Mouse (Mus musculus) limb, embryonic 14.5 days (tissue): ENCODE measurements around the gene Nfatc2. TPM values are rescaled to one million over a fixed set of nuclear protein-coding genes. Genes with fewer than 3 reads are reported as not detected.

Experiments
- ATAC-seq: fragments of 200-750 bp; cut with Nextera tagmentation; 2 replicates; pipeline ENCODE4 v1.8.0; 2017; ENCODE audit warnings: low read depth, moderate number of reproducible peaks, moderate TSS enrichment; ENCODE audit not compliant: low FRiP score
- DNase-seq: peaks from one replicate; pipeline ENCODE4 v3.0.0-alpha.2; 2015; ENCODE audit warnings: low spot score
- H3K27ac ChIP-seq: fragments of 300-500 bp; sonication (generic); replicated peaks from 2 replicates; pipeline ENCODE4 v1.5.1; 2014; ENCODE audit warnings: low read depth, mild to moderate bottlenecking, low read length, moderate library complexity, mixed read lengths
- H3K27me3 ChIP-seq: fragments of 300-500 bp; sonication (generic); 2 replicates; pipeline ENCODE4 v1.6.1; 2014; ENCODE audit warnings: low read length, mixed read lengths; ENCODE audit not compliant: control insufficient read depth, insufficient read depth
- H3K36me3 ChIP-seq: fragments of 300-500 bp; sonication (generic); 2 replicates; pipeline ENCODE4 v1.6.1; 2014; ENCODE audit warnings: mild to moderate bottlenecking, low read length, moderate library complexity, mixed read lengths; ENCODE audit not compliant: control insufficient read depth, insufficient read depth
- H3K4me1 ChIP-seq: fragments of 300-500 bp; sonication (generic); 2 replicates; pipeline ENCODE4 v1.6.1; 2014; ENCODE audit warnings: antibody characterized with exemption, low read length, mixed read lengths; ENCODE audit not compliant: control insufficient read depth, insufficient read depth
- H3K4me2 ChIP-seq: fragments of 300-500 bp; sonication (generic); replicated peaks from 2 replicates; pipeline ENCODE4 v1.6.1; 2014; ENCODE audit warnings: low read depth, mild to moderate bottlenecking, low read length, moderate library complexity; ENCODE audit not compliant: severe bottlenecking
- H3K4me3 ChIP-seq: fragments of 300-500 bp; sonication (generic); replicated peaks from 2 replicates; pipeline ENCODE4 v1.5.1; 2014; ENCODE audit warnings: low read length
- H3K9ac ChIP-seq: fragments of 300-500 bp; sonication (generic); 2 replicates; pipeline ENCODE4 v1.6.1; 2014; ENCODE audit warnings: mild to moderate bottlenecking, low read depth, low read length, moderate library complexity; ENCODE audit not compliant: severe bottlenecking
- H3K9me3 ChIP-seq: fragments of 300-500 bp; sonication (generic); 2 replicates; pipeline ENCODE4 v1.6.1; 2016; ENCODE audit warnings: low read length; ENCODE audit not compliant: control insufficient read depth
- POLR2A ChIP-seq: fragments of 200-500 bp; IDR thresholded peaks from 2 replicates; pipeline ENCODE4 v1.8.0; 2012; ENCODE audit warnings: inconsistent platforms, mild to moderate bottlenecking, moderate library complexity, borderline replicate concordance; ENCODE audit not compliant: insufficient read depth, insufficient read length; ENCODE audit errors: extremely low read depth
- WGBS: fragments of 180-500 bp; shearing (Covaris S2); extraction: QIAGEN DNeasy Blood & Tissue Kit; methylation state at CpG from one replicate; pipeline ENCODE4 v1.1.7; 2014; 5-methylcytosine and 5-hydroxymethylcytosine counted together
- polyA plus RNA-seq, 2 experiments: library from polyadenylated mRNA; depleted of rRNA in 1 of 2; stranded (reverse) in 1 of 2; unstranded in 1 of 2; fragments of >200 nt; fragmentation: Nextera tagmentation in 1 of 2; extraction: Ambion mirVana in 1 of 2; gene quantifications; 2 replicates each; pipeline versions ENCODE4 v1.2.1 to v1.2.3; 2012 to 2014

Nfatc2 gene
- polyA plus RNA-seq, 2 experiments, result 9.0 to 9.4 TPM

DNA sequence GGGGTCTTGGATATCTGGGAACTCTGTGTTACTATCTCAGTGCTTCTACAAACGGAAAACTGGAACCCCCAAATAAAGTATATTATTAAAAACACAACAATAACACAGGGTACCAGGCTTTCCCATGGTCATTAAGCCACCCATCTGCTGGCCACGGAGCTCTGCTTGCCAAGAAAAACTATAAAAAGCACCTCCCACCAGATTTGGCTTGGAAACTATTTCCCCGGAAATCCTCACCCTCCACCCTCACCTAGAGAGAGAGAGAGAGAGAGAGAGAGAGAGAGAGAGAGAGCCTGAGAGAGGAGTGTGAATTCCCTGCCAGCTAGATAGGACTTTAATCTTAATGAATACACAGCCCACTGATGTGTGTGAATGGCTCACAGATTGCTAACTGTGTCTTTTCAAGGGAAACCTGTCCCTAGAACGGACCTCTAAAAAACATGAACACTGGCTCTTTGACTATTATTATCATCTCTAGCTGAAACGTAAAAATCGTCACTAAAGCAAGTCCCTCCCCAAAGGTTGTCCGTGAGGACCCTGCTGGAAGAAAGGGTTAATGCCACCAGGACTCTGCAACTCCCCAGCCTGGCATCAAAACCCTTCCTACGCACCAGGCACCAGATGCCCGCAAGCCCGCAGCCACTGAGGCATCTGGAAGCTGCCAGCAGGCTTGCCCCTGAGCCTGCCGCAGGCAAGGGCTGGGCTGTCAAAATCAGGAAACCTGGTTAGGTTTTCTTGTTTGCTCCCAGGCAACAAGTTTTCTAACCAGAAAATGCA, 12.7 kb downstream of the Nfatc2 start:
- ATAC-seq (no peak), DNase-seq (no peak)
- peak overlapping the region; percentile 63; the same call in 1 of the 2 replicates for H3K4me2 ChIP-seq
- no peaks in the 10 kb centered on the region for H3K9me3 ChIP-seq
- WGBS, result 23% methylated on average over 11 of the region's 11 CpGs
- no peak overlapping the region for H3K9ac ChIP-seq
- peaks cover 35% of the 10 kb centered on the region for H3K4me1 ChIP-seq
- H3K4me3 ChIP-seq, result 0 out of 2 replicates have a peak overlapping the region, but pooled peaks have one; percentile 31
- no peaks in the 10 kb centered on the region for H3K36me3 ChIP-seq
- H3K27me3 ChIP-seq, result peaks cover 22% of the 10 kb centered on the region
- H3K27ac ChIP-seq, result no peak overlapping the region
- no peak for TF ChIP-seq POLR2A

DNA sequence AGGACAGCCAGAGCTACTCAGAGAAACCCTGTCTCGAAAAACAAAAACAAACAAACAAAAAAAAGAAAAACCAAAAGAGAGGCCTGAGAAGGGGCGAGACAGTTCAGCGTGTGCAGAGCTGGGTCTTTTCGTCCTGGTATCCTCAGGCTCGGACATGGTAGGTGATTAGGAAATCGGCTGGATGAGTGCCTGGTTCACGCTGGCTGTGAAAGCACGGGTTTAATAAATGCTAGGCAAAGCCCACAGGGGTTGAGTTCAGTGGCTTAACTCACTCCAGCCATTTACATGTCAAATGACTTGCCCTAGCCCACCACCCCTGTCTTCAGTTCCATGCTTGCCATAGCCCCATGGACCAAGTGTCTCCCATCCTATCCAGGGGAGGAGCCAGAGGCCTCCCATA, 14.3 kb downstream of the Nfatc2 start:
- H3K27me3 ChIP-seq, result peaks cover 22% of the 10 kb centered on the region
- no peak overlapping the region for H3K9ac ChIP-seq
- no peak for DNase-seq
- no peaks in the 10 kb centered on the region for H3K36me3 ChIP-seq
- H3K4me2 ChIP-seq, result no peak overlapping the region
- H3K27ac ChIP-seq, result no peak overlapping the region
- no peak for ATAC-seq
- H3K4me3 ChIP-seq, result no peak overlapping the region
- TF ChIP-seq POLR2A, result no peak
- no peaks in the 10 kb centered on the region for H3K9me3 ChIP-seq
- WGBS, result 74% methylated on average over 8 of the region's 8 CpGs
- H3K4me1 ChIP-seq, result peaks cover 38% of the 10 kb centered on the region

DNA sequence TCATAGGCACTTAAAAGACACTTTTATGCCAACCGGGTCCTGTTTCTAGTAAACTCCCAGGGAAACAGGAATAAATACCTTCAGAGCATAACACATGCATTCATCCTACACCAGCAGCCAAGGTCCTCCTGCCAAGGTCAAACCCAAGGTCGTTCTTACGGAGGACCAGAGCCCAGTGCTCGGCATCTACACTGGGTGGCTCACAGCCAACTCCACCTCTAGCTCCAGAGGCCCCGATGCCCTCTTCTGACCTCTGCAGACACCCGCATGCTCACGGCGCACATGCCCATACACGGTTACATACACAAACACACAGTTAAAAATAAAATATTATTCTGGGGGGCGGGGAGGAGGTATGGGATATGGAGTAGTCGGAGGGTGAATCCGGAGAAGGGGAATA, 14.9 kb downstream of the Nfatc2 start:
- peaks cover 22% of the 10 kb centered on the region for H3K27me3 ChIP-seq
- no peaks in the 10 kb centered on the region for H3K9me3 ChIP-seq
- H3K4me1 ChIP-seq, result peaks cover 44% of the 10 kb centered on the region
- no peaks in the 10 kb centered on the region for H3K36me3 ChIP-seq
- H3K4me3 ChIP-seq, result no peak overlapping the region
- ATAC-seq, result no peak
- H3K9ac ChIP-seq, result no peak overlapping the region
- H3K27ac ChIP-seq, result no peak overlapping the region
- no peak for TF ChIP-seq POLR2A
- no peak for DNase-seq
- H3K4me2 ChIP-seq, result no peak overlapping the region
- 81% methylated on average over 12 of the region's 12 CpGs for WGBS

DNA sequence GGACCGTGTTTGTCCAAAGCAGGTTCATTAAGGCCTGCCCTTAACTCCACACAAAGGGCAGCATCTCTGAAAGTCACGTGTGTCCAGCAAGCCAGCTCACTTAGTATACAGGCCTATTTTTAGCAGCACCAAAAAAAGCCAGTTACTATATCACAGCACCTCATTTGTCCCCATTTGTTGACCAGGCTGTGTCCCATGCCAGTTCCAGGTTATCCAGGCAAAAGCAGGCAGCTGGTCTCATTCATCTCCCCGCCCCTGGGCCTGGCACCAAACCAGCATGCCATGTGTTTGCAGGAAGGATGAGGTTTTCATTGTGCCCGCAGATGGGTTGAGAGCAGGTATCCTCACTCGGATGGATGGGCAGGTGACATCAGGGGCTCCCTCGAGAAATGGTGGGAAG, 16.6 kb downstream of the Nfatc2 start:
- Histone ChIP-seq H3K4me1 (peaks cover 53% of the 10 kb centered on the region), H3K9ac (no peak overlapping the region), H3K27me3 (peaks cover 7% of the 10 kb centered on the region), H3K36me3 (no peaks in the 10 kb centered on the region), H3K27ac (no peak overlapping the region), H3K4me3 (no peak overlapping the region), H3K4me2 (no peak overlapping the region), H3K9me3 (no peaks in the 10 kb centered on the region)
- no peak for DNase-seq
- ATAC-seq, result no peak
- 81% methylated on average over 6 of the region's 6 CpGs for WGBS
- no peak for TF ChIP-seq POLR2A

DNA sequence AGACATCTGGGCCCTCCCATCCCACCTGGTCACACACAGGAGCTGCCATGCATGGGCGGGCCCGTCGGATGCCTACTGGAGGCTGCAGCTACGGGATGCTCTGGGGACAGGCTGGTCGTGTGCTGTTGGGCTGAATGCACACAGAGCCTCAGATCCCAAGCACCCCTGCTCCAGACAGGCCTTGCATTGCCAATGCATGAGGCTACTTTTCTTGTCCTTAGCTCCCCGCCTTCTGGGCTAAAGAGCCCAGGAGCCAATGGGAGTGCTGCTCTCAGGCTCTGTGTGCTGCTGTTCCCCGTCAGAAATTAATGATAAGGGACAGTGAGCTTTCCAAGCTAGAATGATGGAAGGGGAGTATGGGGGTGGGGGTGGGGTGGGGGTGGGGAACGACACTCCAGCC, 17.0 kb downstream of the Nfatc2 start:
- Histone ChIP-seq H3K4me3 (no peak overlapping the region), H3K4me1 (peaks cover 49% of the 10 kb centered on the region), H3K4me2 (no peak overlapping the region), H3K9me3 (no peaks in the 10 kb centered on the region), H3K27me3 (peaks cover 2% of the 10 kb centered on the region), H3K36me3 (no peaks in the 10 kb centered on the region), H3K27ac (no peak overlapping the region), H3K9ac (no peak overlapping the region)
- 67% methylated on average over 8 of the region's 8 CpGs for WGBS
- TF ChIP-seq POLR2A, result no peak
- ATAC-seq (no peak), DNase-seq (no peak)
